Mouse (Mus musculus): ENCODE measurements around the gene Surf6.

Gene Surf6

DNA sequence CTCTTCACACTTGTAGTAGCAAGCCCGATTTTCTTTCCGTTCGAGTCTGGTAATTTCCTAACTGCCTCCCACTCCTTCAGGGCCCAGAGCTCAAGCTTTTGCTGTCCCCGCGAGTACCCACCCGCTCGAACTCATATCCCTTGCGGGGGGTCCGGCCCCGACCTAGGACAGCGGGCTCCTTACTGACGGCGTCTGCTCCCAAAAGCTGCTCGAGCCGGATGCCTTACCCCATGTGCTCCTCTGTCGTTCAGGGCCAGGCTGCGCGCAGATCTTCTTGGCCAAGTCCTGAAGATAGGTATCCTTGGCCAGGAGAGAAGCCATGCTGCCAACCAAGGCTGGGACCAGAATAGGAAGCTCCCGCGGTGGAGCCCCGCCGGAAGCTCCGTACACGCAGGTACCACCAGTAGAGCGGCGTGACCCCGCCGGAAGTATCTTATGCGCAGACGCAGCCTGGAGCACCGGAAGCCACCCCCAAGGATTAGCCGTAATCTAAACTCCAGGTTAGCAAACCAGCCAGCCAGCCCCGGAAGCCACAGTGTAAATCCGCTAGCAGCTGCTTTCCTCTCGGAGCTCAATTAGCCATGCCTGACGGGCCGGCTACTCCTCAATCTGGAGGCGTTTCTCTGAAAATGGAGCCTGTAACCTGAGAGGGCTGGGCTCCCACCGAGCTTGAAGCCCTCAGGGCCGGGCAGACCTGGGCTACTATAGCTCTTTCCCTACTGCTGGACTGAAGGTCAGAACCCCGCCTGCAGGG is at the start of gene Surf6:
Gene Surf6 (minus strand): TSS at position 413 of the 754 bp plus-strand sequence.
- peak; percentile 99 for DNase-seq (ENCODE audit: low read depth, low spot score)

DNA sequence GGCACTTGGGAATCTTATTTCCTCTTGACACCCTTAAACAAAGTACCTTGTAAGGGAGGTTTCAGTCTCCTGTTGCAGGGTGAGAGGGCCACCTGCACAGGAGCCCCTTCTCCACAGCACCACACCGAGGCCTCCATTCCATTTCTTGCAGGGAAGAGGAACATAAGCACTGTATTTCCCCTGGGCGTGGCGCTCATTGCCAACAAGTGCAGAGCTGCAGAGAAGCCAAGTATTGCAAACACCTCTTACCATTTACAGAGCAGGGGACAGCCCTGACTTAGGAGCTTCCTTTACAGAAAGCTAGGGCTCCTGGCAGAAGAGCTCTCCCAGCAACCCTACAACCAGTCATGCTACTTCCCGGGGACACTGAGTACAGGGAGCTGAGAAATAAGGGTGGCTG is 49.5 kb upstream of the Surf6 start:
- DNase-seq (ENCODE audit: low read depth, low spot score): no peak

- no peak for DNase-seq (ENCODE audit: low read depth, low spot score)
Observed at GRCm38 (mm10) chr2:26951346-26951905, 48.7 kb upstream of the Surf6 start.

- DNase-seq (ENCODE audit: low read depth, low spot score): no peak
Observed at GRCm38 (mm10) chr2:26950411-26950810, 47.7 kb upstream of the Surf6 start.

- no peak for DNase-seq (ENCODE audit: low read depth, low spot score)
Observed at GRCm38 (mm10) chr2:26943253-26943652, 40.6 kb upstream of the Surf6 start.

- DNase-seq (ENCODE audit: low read depth, low spot score): peak; percentile 28
Observed at GRCm38 (mm10) chr2:26941539-26941938, 38.9 kb upstream of the Surf6 start.

DNA sequence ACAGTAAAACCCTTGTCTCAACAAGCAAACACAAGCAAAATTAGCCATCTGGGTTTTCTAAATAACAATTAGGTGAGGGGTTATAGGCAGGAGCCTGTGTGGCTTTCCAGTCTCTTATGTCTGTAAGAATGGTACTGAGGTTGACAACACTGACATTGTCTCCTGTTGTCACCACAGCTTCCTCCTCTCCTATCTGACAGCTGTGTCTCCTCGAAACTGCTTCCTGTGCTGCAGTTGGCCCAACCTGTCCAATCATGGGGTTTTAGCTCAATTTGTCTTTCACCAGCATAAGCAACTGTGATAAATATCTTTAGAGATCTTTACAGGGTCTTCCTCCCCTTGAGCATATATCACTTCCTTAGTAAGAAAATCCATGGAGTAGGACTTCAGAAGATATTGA is 33.7 kb upstream of the Surf6 start:
- no peak for DNase-seq (ENCODE audit: low read depth, low spot score)

DNA sequence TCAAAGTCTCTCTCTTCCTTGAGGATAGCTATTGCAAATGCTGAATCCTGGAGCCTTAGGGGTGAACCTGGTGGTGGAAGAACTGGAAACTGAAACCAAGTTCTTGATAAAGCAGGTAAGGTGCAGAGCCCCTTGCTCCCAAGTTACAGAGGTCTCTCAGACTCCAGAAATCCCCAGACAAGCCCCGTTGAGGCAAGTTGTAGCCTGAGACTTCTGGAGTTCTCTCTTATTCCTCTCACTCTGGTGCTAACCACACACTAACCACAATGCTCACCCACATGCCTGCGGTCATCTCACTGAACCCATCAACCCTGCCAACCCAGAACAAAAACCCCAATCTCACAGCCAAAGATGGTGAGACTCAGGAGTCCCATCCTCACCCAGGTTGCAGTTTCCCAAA is 32.6 kb upstream of the Surf6 start:
- DNase-seq (ENCODE audit: low read depth, low spot score): no peak

GRCm38 (mm10) chr2:26933304-26934055 is 30.8 kb upstream of the Surf6 start, which contains the start of the genes Surf4 and Stkld1:
Gene Surf4 (minus strand): TSS chr2:26933928.
Gene Stkld1 (plus strand): TSS chr2:26934047.
- peak; percentile 98 for DNase-seq (ENCODE audit: low read depth, low spot score)

- peak; percentile 61 for DNase-seq (ENCODE audit: low read depth, low spot score)
Observed at GRCm38 (mm10) chr2:26932473-26933303, 30.0 kb upstream of the Surf6 start.

- DNase-seq (ENCODE audit: low read depth, low spot score): peak; percentile 86
Observed at GRCm38 (mm10) chr2:26930390-26930789, 27.7 kb upstream of the Surf6 start.

DNA sequence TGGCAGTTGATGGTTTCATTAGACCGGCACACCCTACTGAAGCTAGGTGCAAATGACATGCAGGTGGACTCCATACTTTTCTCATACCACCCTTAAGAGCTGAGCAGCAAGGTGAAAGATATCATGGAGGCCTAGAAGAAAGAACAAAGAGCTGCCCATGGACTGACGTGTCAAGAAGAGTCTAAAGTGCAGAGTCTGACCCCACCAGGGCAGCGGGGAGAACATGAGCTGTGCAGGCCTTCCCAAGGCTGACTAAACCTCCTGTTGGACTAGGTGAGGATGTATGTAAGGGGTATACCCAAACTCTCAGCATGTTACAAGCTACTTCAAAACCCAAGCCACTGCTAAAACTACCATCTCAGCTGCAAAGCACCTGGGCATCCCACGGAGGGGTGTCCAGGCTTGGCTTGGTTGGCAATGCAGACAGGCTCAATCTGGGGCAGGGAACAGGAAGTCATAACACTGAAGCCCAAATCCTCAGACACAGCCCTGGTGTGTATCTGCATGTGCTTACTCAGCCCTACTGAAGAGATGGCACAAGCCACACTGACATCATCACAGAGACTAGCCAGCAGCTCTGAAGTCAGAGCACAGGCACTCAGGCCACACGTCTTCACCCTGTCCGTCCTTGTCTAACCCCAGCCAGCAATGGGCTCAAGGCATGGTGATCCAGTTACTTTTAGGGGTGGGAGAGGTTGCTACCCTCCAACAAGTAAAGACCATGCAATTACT is 25.2 kb upstream of the Surf6 start:
- DNase-seq (ENCODE audit: low read depth, low spot score): no peak

GRCm38 (mm10) chr2:26921784-26922183 is 19.1 kb upstream of the Surf6 start:
- DNase-seq (ENCODE audit: low read depth, low spot score): peak; percentile 41

DNA sequence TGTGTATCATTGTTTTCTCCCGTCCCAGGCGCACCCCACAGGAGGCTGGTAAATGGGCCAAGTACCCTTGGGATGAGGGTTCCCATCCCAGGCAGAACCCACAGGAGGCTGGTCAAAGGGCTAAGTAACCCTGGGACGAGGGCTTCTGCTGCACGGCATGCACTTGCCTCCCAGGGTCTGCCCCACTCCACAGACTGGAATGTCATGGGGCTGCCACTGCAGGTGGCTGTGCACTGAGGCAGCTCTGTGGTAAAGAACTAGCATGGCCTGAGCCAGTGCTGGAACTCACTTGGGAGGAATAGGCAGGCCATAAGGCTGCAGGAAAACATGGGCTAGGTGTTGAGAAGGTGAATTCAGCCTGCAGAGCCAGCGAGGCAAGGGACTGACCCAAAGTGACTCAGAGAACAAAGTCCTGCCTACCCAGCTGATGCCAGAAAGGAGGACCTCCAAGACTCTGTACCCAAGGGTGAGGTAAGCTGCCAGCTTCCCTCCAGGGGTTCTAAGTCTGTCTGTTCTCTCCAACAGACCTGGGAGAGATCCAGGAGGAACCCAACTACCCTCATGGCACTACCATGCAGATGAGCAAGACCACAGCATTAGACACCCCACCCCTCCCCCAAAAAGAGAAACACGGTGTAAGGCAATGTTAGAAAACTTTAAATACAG is 17.6 kb upstream of the Surf6 start:
- no peak for DNase-seq (ENCODE audit: low read depth, low spot score)

DNA sequence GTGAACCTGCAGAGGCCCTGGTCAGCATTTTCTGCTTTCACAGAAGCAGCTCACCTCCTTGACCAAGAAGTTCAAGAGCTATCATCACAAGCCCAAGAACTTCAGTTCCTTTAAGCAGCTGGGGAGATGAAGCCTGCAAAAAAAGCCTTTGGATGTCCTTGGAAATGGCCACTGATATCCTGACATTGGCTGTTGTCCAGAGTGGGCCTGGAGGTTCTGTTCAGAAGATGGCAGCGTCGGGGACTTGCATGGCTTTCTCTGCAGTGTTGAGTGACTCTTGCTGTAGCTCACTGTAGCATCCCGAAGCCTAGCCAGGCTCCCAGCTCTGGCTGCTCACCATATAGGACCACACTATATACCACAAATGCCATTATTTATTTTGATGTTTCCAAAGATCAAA is 17.0 kb upstream of the Surf6 start:
- no peak for DNase-seq (ENCODE audit: low read depth, low spot score)

DNA sequence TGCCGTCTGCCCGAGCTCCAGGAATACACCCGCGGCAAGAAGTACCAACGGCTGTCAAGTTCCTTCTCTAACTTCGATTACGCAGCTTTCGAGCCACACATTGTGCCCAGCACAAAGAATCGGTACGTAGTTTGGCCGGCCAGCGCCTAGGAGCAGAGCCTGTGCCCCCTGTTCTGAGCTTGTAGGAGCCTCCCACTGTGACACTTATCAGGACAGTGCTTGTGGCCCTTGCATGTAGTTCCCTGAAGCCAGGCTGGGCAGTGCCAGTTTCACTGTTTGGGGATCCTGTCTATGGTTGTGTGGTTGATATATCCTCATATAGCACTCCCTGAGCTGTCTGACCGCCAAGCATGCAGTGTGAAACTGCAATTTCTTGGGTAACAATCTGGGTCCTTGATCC is 14.1 kb upstream of the Surf6 start:
- DNase-seq (ENCODE audit: low read depth, low spot score): no peak

- DNase-seq (ENCODE audit: low read depth, low spot score): peak; percentile 80
Observed at GRCm38 (mm10) chr2:26915927-26916728, 13.4 kb upstream of the Surf6 start, which contains the start of the genes Surf2 and Surf1. Gene Surf2 (plus strand): TSS chr2:26916367. Gene Surf1 (minus strand): TSS chr2:26916530.

GRCm38 (mm10) chr2:26914148-26914941 is 11.7 kb upstream of the Surf6 start:
- DNase-seq (ENCODE audit: low read depth, low spot score): no peak

All from R1 (cell line).